Mouse (Mus musculus) CH12.LX (cell line): ENCODE measurements around the gene Olfr1423. TPM values are rescaled to one million over a fixed set of nuclear protein-coding genes. Genes with fewer than 3 reads are reported as not detected.
A peak's percentile ranks its signal among the peaks of the same experiment; 100 is the strongest.
"Not testable (repeated sequence)": the region's sequence is repeated elsewhere in the genome, so short reads cannot be mapped to it uniquely, and the experiment has no call there.

Experiments
- DNase-seq: peaks from one replicate; pipeline ENCODE4 v3.0.0-alpha.2; 2013; ENCODE audit errors: extremely low read depth
- H3K27ac ChIP-seq: 2 replicates; pipeline ENCODE4 v1.5.1; 2012; ENCODE audit warnings: low read depth, mild to moderate bottlenecking, control low read depth, moderate library complexity; ENCODE audit not compliant: insufficient read depth
- H3K27me3 ChIP-seq: replicated peaks from 2 replicates; pipeline ENCODE3; 2012; ENCODE audit warnings: inconsistent platforms
- H3K36me3 ChIP-seq, 2 experiments: replicated peaks in 1 of 2; 2 replicates each; pipeline versions ENCODE3 to v1.6.1; 2012; ENCODE audit warnings: inconsistent platforms in 1 of 2, low read length in 1 of 2, mild to moderate bottlenecking in 1 of 2, mixed read lengths in 1 of 2, moderate library complexity in 1 of 2; ENCODE audit not compliant: control insufficient read depth in 1 of 2, insufficient read depth in 1 of 2
- H3K4me1 ChIP-seq, 2 experiments: 2 replicates each; pipeline ENCODE4 v1.6.1; 2012; ENCODE audit warnings: inconsistent platforms in 1 of 2, moderate library complexity in 1 of 2; ENCODE audit not compliant: insufficient read depth in 2 of 2, control insufficient read depth in 1 of 2
- H3K4me2 ChIP-seq: 2 replicates; pipeline ENCODE4 v1.6.1; 2012; ENCODE audit warnings: low read depth, mild to moderate bottlenecking, control low read depth; ENCODE audit not compliant: poor library complexity, insufficient read depth, severe bottlenecking
- H3K4me3 ChIP-seq, 3 experiments: fragments of 150-350 bp in 1 of 3; sonication (generic) in 1 of 3; replicated peaks in 1 of 3; 2 replicates each; pipeline versions ENCODE3 to v1.5.1; 2011 to 2012; ENCODE audit warnings: low read depth in 2 of 3, low read length in 2 of 3, mild to moderate bottlenecking in 2 of 3, moderate library complexity in 2 of 3, control low read depth in 1 of 3, improper control_type of control experiment in 1 of 3, inconsistent platforms in 1 of 3, mixed read lengths in 1 of 3; ENCODE audit not compliant: poor library complexity in 1 of 3
- H3K79me2 ChIP-seq: replicated peaks from 2 replicates; pipeline ENCODE4 v1.6.1; 2012; ENCODE audit warnings: mild to moderate bottlenecking, moderate library complexity; ENCODE audit not compliant: control insufficient read depth, poor library complexity, insufficient read depth, severe bottlenecking; ENCODE audit errors: extremely low read depth
- H3K9ac ChIP-seq: 2 replicates; pipeline ENCODE4 v1.6.1; 2012; ENCODE audit warnings: low read depth, mild to moderate bottlenecking, control low read depth, moderate library complexity; ENCODE audit not compliant: insufficient read depth
- H3K9me3 ChIP-seq: replicated peaks from 2 replicates; pipeline ENCODE3; 2012; ENCODE audit warnings: low read length, inconsistent platforms, mixed read lengths
- CTCF ChIP-seq, 2 experiments: IDR thresholded peaks in 1 of 2; conservative IDR thresholded peaks in 1 of 2; 2 replicates each; pipeline ENCODE4 v1.5.1; 2011 to 2012; ENCODE audit warnings: low read depth in 2 of 2, low read length in 2 of 2, improper control_type of control experiment in 1 of 2, inconsistent platforms in 1 of 2, mild to moderate bottlenecking in 1 of 2, moderate library complexity in 1 of 2
- ELF1 ChIP-seq: IDR thresholded peaks from 2 replicates; pipeline ENCODE4 v1.6.1; 2014; ENCODE audit warnings: low read depth, mild to moderate bottlenecking, inconsistent platforms, low read length, improper control_type of control experiment
- MEF2A ChIP-seq: IDR thresholded peaks from 2 replicates; pipeline ENCODE4 v1.6.1; 2014; ENCODE audit warnings: low read depth, mild to moderate bottlenecking, inconsistent platforms, low read length, improper control_type of control experiment, borderline replicate concordance
- TBP ChIP-seq: conservative IDR thresholded peaks from 2 replicates; pipeline ENCODE4 v1.6.1; 2011; ENCODE audit warnings: low read depth, low read length, improper control_type of control experiment
- TCF12 ChIP-seq: IDR thresholded peaks from 2 replicates; pipeline ENCODE4 v1.6.1; 2014; ENCODE audit warnings: low read depth, mild to moderate bottlenecking, inconsistent platforms, low read length, improper control_type of control experiment
- ZNF384 ChIP-seq: IDR thresholded peaks from 2 replicates; pipeline ENCODE4 v1.6.1; 2012; ENCODE audit warnings: low read depth, low read length, improper control_type of control experiment, inconsistent platforms
- dilution Hi-C: fragments of 300-500 bp; cut with MboI; formaldehyde crosslinking; loops from 2 replicates; pipeline ENCODE4 v1.14.3; 2020; ENCODE audit warnings: low sequenced_read_pairs; ENCODE audit not compliant: extremely low pct_unique_long_range_greater_than_20kb, extremely low pct_ligation_motif_present
- in situ Hi-C: fragments of 300-500 bp; cut with MboI; formaldehyde crosslinking; loops from 3 replicates; pipeline ENCODE4 v1.14.3; 2019; ENCODE audit warnings: low sequenced_read_pairs, low pct_ligation_motif_present, low pct_unique_long_range_greater_than_20kb, mixed read lengths
- polyA plus RNA-seq: library from polyadenylated mRNA; unstranded; fragments of >175 nt; gene quantifications from 2 replicates; pipeline ENCODE4 v1.2.1, GENCODE M21; 2012; ENCODE audit warnings: low read depth; ENCODE audit not compliant: insufficient read length
- total RNA-seq, 2 experiments: library from RNA; depleted of rRNA; stranded (reverse); fragments of 300-350 nt in 1 of 2; fragments of >200 nt in 1 of 2; gene quantifications; 2 replicates each; pipeline ENCODE4 v1.2.3; 2012 to 2014

The Olfr1423 gene
- total and polyA plus RNA-seq, 3 experiments: 0.07 TPM; not detected in 2

DNA sequence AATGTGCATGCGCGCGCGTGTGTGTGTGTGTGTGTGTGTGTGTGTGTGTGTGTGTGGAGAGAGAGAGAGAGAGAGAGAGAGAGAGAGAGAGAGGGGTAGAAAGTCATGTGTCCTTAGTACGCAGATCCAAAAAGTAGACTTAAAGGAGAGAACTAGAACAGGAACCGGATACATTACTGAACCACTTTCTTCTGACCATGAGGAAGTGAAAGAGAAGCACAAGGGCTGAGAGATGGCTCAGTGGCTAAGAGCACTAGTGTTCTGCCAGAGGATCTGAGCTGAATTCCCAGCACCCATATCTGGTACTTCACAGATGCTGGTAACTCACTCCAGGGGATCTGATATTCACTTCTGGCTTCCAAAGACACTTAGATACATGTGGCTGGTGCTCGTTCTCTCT lies 51.8 kb downstream of the Olfr1423 start (continued):
- TF ChIP-seq TCF12: no peak
- TF ChIP-seq TBP: no peak
- peak; percentile 44; the same call in 1 of the 2 replicates for TF ChIP-seq ELF1
- TF ChIP-seq, all 38 proteins: peak for 5

DNA sequence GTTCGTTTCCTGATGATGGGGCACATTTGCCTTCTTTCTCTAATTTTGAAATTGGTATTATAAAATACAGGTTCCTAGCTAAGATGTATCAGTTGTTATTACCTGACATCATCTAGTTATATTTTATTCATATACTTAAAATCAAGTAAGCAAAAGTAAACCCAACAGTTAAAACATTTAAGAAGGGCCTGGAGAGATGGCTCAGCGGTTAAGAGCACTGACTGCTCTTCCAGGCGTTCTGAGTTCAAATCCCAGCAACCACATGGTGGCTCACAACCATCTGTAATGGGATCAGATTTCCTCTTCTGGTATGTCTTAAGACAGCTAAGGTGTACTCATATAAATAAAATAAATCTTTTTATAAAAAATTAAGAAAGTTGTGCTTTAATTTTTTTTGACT lies 53.3 kb downstream of the Olfr1423 start:
- in situ Hi-C loops: no loop called here
- dilution Hi-C loops: no loop called here
- Histone ChIP-seq H3K9me3 (no peaks in the 10 kb centered on the region), H3K4me2 (no peak overlapping the region), H3K9ac (no peak overlapping the region), H3K4me1 (peaks cover 0 to 18% of the 10 kb centered on the region in 2 experiments; a peak in 2 of 4 replicates), H3K27me3 (no peaks in the 10 kb centered on the region), H3K4me3 (no peak overlapping the region), H3K79me2 (no peaks in the 10 kb centered on the region), H3K36me3 (peaks cover 61 to 80% of the 10 kb centered on the region in 2 experiments), H3K27ac (no peak overlapping the region)
- no peak for TF ChIP-seq CTCF (conservative IDR thresholded peaks at IDR 0.05 in 1 of 2, IDR thresholded peaks at IDR 0.05 in 1 of 2; ENCODE audit: low read depth in 2 of 2, low read length in 2 of 2)
- 0 out of 2 replicates have a peak, but pooled peaks have one; percentile 41 for TF ChIP-seq TBP
- no peak for TF ChIP-seq ZNF384
- TF ChIP-seq MEF2A: no peak
- DNase-seq: no peak

DNA sequence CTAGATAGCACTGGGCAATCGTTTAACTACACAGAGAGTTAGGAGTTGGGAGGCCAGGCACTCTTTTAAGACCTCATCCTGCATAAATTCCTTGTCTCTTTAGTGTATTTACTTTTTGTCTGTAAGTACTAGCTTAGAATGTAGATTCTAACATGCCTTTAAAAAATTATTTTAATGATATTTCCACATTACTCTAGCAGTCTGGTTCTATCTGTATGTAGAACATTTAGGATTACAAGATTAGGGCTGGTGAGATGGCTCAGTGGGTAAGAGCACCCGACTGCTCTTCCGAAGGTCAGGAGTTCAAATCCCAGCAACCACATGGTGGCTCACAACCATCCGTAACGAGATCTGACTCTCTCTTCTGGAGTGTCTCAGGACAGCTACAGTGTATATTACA lies 56.5 kb downstream of the Olfr1423 start:
- H3K9me3 ChIP-seq, DNase-seq, H3K27me3 ChIP-seq, H3K4me3 ChIP-seq, H3K4me2 ChIP-seq, in situ Hi-C loops, dilution Hi-C loops, H3K9ac ChIP-seq, H3K79me2 ChIP-seq, H3K27ac ChIP-seq: not testable (repeated sequence)
- H3K36me3 ChIP-seq: peaks cover 54 to 82% of the 10 kb centered on the region in 2 experiments
- peaks cover 0 to 13% of the 10 kb centered on the region in 2 experiments; a peak in 1 of 4 replicates for H3K4me1 ChIP-seq
- TF ChIP-seq TBP: peak; percentile 90

Other genes with a start within 250 kb of the Olfr1423 start
- gene Stx3, start 221.9 kb downstream of the Olfr1423 start, total RNA-seq (2012; rRNA removed): 0.84 and 1.4 TPM in 2 replicates
- 0.16 TPM in 1 of 2 replicates, not detected in the other for gene Stx3, start 221.9 kb downstream of the Olfr1423 start, total RNA-seq (2014; rRNA removed)
- gene Stx3, start 221.9 kb downstream of the Olfr1423 start, polyA plus RNA-seq: 4.7 and 5.0 TPM in 2 replicates
- not detected in 2 replicates for gene Olfr1417, start 202.1 kb downstream of the Olfr1423 start, total RNA-seq (2012; rRNA removed)
- not detected in 2 replicates for gene Olfr1417, start 202.1 kb downstream of the Olfr1423 start, total RNA-seq (2014; rRNA removed)
- not detected in 2 replicates for gene Olfr1417, start 202.1 kb downstream of the Olfr1423 start, polyA plus RNA-seq
- not detected in 2 replicates for gene Olfr1418, start 180.3 kb downstream of the Olfr1423 start, total RNA-seq (2012; rRNA removed)
- not detected in 2 replicates for gene Olfr1418, start 180.3 kb downstream of the Olfr1423 start, total RNA-seq (2014; rRNA removed)
- gene Olfr1418, start 180.3 kb downstream of the Olfr1423 start, polyA plus RNA-seq: not detected in 2 replicates
- gene Olfr1419, start 166.2 kb downstream of the Olfr1423 start, total RNA-seq (2012; rRNA removed): not detected in 2 replicates
- gene Olfr1419, start 166.2 kb downstream of the Olfr1423 start, total RNA-seq (2014; rRNA removed): not detected in 2 replicates
- not detected in 2 replicates for gene Olfr1419, start 166.2 kb downstream of the Olfr1423 start, polyA plus RNA-seq
- not detected in 2 replicates for gene Olfr1420, start 154.8 kb downstream of the Olfr1423 start, total RNA-seq (2012; rRNA removed)
- gene Olfr1420, start 154.8 kb downstream of the Olfr1423 start, total RNA-seq (2014; rRNA removed): not detected in 2 replicates
- gene Olfr1420, start 154.8 kb downstream of the Olfr1423 start, polyA plus RNA-seq: not detected in 2 replicates
- gene Patl1, start 128.9 kb downstream of the Olfr1423 start, total RNA-seq (2012; rRNA removed): 8.2 and 8.5 TPM in 2 replicates
- gene Patl1, start 128.9 kb downstream of the Olfr1423 start, total RNA-seq (2014; rRNA removed): 10.0 and 12.0 TPM in 2 replicates
- gene Patl1, start 128.9 kb downstream of the Olfr1423 start, polyA plus RNA-seq: 35.9 and 40.8 TPM in 2 replicates
- 17.7 and 20.6 TPM in 2 replicates for gene Osbp, start 75.4 kb downstream of the Olfr1423 start, total RNA-seq (2012; rRNA removed)
- 21.1 and 21.4 TPM in 2 replicates for gene Osbp, start 75.4 kb downstream of the Olfr1423 start, total RNA-seq (2014; rRNA removed)
- 24.7 and 25.0 TPM in 2 replicates for gene Osbp, start 75.4 kb downstream of the Olfr1423 start, polyA plus RNA-seq
- gene Olfr1424, start 21.4 kb upstream of the Olfr1423 start, total RNA-seq (2012; rRNA removed): not detected in 2 replicates
- gene Olfr1424, start 21.4 kb upstream of the Olfr1423 start, total RNA-seq (2014; rRNA removed): not detected in 2 replicates
- gene Olfr1424, start 21.4 kb upstream of the Olfr1423 start, polyA plus RNA-seq: not detected in 2 replicates
- not detected in 2 replicates for gene Olfr1425, start 36.4 kb upstream of the Olfr1423 start, total RNA-seq (2012; rRNA removed)
- gene Olfr1425, start 36.4 kb upstream of the Olfr1423 start, total RNA-seq (2014; rRNA removed): not detected in 2 replicates
- gene Olfr1425, start 36.4 kb upstream of the Olfr1423 start, polyA plus RNA-seq: not detected in 2 replicates
- not detected in 2 replicates for gene Olfr1426, start 50.7 kb upstream of the Olfr1423 start, total RNA-seq (2012; rRNA removed)
- gene Olfr1426, start 50.7 kb upstream of the Olfr1423 start, total RNA-seq (2014; rRNA removed): not detected in 2 replicates
- gene Olfr1426, start 50.7 kb upstream of the Olfr1423 start, polyA plus RNA-seq: not detected in 2 replicates
- not detected in 2 replicates for gene Olfr1427, start 62.0 kb upstream of the Olfr1423 start, total RNA-seq (2012; rRNA removed)
- not detected in 2 replicates for gene Olfr1427, start 62.0 kb upstream of the Olfr1423 start, total RNA-seq (2014; rRNA removed)
- not detected in 2 replicates for gene Olfr1427, start 62.0 kb upstream of the Olfr1423 start, polyA plus RNA-seq
- gene Olfr1428, start 74.6 kb upstream of the Olfr1423 start, total RNA-seq (2012; rRNA removed): not detected in 2 replicates
- not detected in 2 replicates for gene Olfr1428, start 74.6 kb upstream of the Olfr1423 start, total RNA-seq (2014; rRNA removed)
- gene Olfr1428, start 74.6 kb upstream of the Olfr1423 start, polyA plus RNA-seq: not detected in 2 replicates
- not detected in 2 replicates for gene Olfr76, start 81.9 kb upstream of the Olfr1423 start, total RNA-seq (2012; rRNA removed)
- not detected in 2 replicates for gene Olfr76, start 81.9 kb upstream of the Olfr1423 start, total RNA-seq (2014; rRNA removed)
- not detected in 2 replicates for gene Olfr76, start 81.9 kb upstream of the Olfr1423 start, polyA plus RNA-seq
- gene Olfr1555-ps1, start 128.8 kb upstream of the Olfr1423 start, total RNA-seq (2012; rRNA removed): not detected in 2 replicates
- not detected in 2 replicates for gene Olfr1555-ps1, start 128.8 kb upstream of the Olfr1423 start, total RNA-seq (2014; rRNA removed)
- not detected in 2 replicates for gene Olfr1555-ps1, start 128.8 kb upstream of the Olfr1423 start, polyA plus RNA-seq
- gene Olfr1431, start 159.3 kb upstream of the Olfr1423 start, total RNA-seq (2012; rRNA removed): not detected in 2 replicates
- gene Olfr1431, start 159.3 kb upstream of the Olfr1423 start, total RNA-seq (2014; rRNA removed): not detected in 2 replicates
- not detected in 2 replicates for gene Olfr1431, start 159.3 kb upstream of the Olfr1423 start, polyA plus RNA-seq
- gene Olfr1432, start 191.3 kb upstream of the Olfr1423 start, total RNA-seq (2012; rRNA removed): not detected in 2 replicates
- not detected in 2 replicates for gene Olfr1432, start 191.3 kb upstream of the Olfr1423 start, total RNA-seq (2014; rRNA removed)
- gene Olfr1432, start 191.3 kb upstream of the Olfr1423 start, polyA plus RNA-seq: not detected in 2 replicates
- gene Olfr262, start 200.3 kb upstream of the Olfr1423 start, total RNA-seq (2012; rRNA removed): not detected in 2 replicates
- gene Olfr262, start 200.3 kb upstream of the Olfr1423 start, total RNA-seq (2014; rRNA removed): not detected in 2 replicates
- gene Olfr262, start 200.3 kb upstream of the Olfr1423 start, polyA plus RNA-seq: not detected in 2 replicates
- gene Olfr235, start 219.7 kb upstream of the Olfr1423 start, total RNA-seq (2012; rRNA removed): not detected in 2 replicates
- gene Olfr235, start 219.7 kb upstream of the Olfr1423 start, total RNA-seq (2014; rRNA removed): not detected in 2 replicates
- not detected in 2 replicates for gene Olfr235, start 219.7 kb upstream of the Olfr1423 start, polyA plus RNA-seq
- not detected in 2 replicates for gene Olfr1434, start 238.5 kb upstream of the Olfr1423 start, total RNA-seq (2012; rRNA removed)
- not detected in 2 replicates for gene Olfr1434, start 238.5 kb upstream of the Olfr1423 start, total RNA-seq (2014; rRNA removed)
- gene Olfr1434, start 238.5 kb upstream of the Olfr1423 start, polyA plus RNA-seq: not detected in 2 replicates